ENCODE assay signal across 14 mouse cellular contexts in genomic region chr15:97890017-97890416, GRCm38 (mm10). TPM values are rescaled to one million over a fixed set of nuclear protein-coding genes. Genes with fewer than 3 reads are reported as not detected.
DNase-seq lines count a peak whose midpoint lies in the region; ATAC-seq and TF ChIP-seq lines count a peak whose summit lies in the region.
"Had no signal": no experiment of that assay in that cellular context is flagged by ENCODE, and none has a peak within 500 bp of the region (broad histone marks: within the 10 kb centered on the region; RNA-seq: fewer than 3 reads in every experiment).

No protein-coding gene starts in this region.

- no peak overlapping the region for H3K4me2 ChIP-seq in intestine, postnatal 0 days (replicated peaks; ENCODE audit: low read depth)
- no peak overlapping the region for H3K4me2 ChIP-seq in intestine, embryonic 15.5 days (replicated peaks)
- H3K4me2 ChIP-seq: embryonic facial prominence, embryonic 13.5 days; neural tube, embryonic 13.5 days had no signal

- no peaks in the 10 kb centered on the region for H3K27me3 ChIP-seq in intestine, postnatal 0 days (replicated peaks; ENCODE audit: control insufficient read depth, insufficient read depth, low read length)
- no peaks in the 10 kb centered on the region for H3K27me3 ChIP-seq in intestine, embryonic 15.5 days (replicated peaks)
- H3K27me3 ChIP-seq: embryonic facial prominence, embryonic 13.5 days; neural tube, embryonic 13.5 days had no signal

- WGBS in intestine, postnatal 0 days = 59% methylated on average over 11 of the region's 11 CpGs
- WGBS in intestine, embryonic 15.5 days = 66% methylated on average over 11 of the region's 11 CpGs

- no peak overlapping the region for H3K4me3 ChIP-seq in intestine, postnatal 0 days (ENCODE audit: low read depth, low read length)
- H3K4me3 ChIP-seq in intestine, embryonic 15.5 days (replicated peaks) = no peak overlapping the region
- H3K4me3 ChIP-seq: embryonic facial prominence, embryonic 13.5 days; limb, embryonic 10.5 days; neural tube, embryonic 13.5 days had no signal

- ATAC-seq in intestine, postnatal 0 days = 0 out of 2 replicates have a peak, but pooled peaks have one; percentile 17
- no peak for ATAC-seq in intestine, embryonic 15.5 days
- ATAC-seq in granulocyte monocyte progenitor cell, adult 5-6 weeks (replicated peaks; ENCODE audit: poor library complexity, severe bottlenecking) = no peak
- ATAC-seq: liver, postnatal 0 days had no signal

- no peak for TF ChIP-seq CTCF in intestine, postnatal 0 days (IDR thresholded peaks at IDR 0.05; ENCODE audit: low read depth)

- no peaks in the 10 kb centered on the region; the same call in 1 of the 2 replicates for H3K36me3 ChIP-seq in intestine, postnatal 0 days (ENCODE audit: control insufficient read depth, insufficient read depth)
- no peaks in the 10 kb centered on the region for H3K36me3 ChIP-seq in intestine, embryonic 15.5 days
- H3K36me3 ChIP-seq: embryonic facial prominence, embryonic 13.5 days; limb, embryonic 10.5 days; neural tube, embryonic 13.5 days had no signal

- H3K9ac ChIP-seq in intestine, postnatal 0 days (ENCODE audit: low read depth, low read length) = no peak overlapping the region
- H3K9ac ChIP-seq in intestine, embryonic 15.5 days = no peak overlapping the region
- H3K9ac ChIP-seq: embryonic facial prominence, embryonic 13.5 days; liver, postnatal 0 days; neural tube, embryonic 13.5 days had no signal

- no peaks in the 10 kb centered on the region for H3K9me3 ChIP-seq in intestine, postnatal 0 days (ENCODE audit: control insufficient read depth)
- H3K9me3 ChIP-seq in intestine, embryonic 15.5 days = no peaks in the 10 kb centered on the region
- H3K9me3 ChIP-seq: embryonic facial prominence, embryonic 13.5 days; limb, embryonic 10.5 days; neural tube, embryonic 13.5 days had no signal

- H3K4me1 ChIP-seq in intestine, postnatal 0 days (replicated peaks; ENCODE audit: control insufficient read depth, insufficient read depth, low read length) = no peaks in the 10 kb centered on the region
- no peaks in the 10 kb centered on the region for H3K4me1 ChIP-seq in intestine, embryonic 15.5 days (replicated peaks)
- H3K4me1 ChIP-seq: embryonic facial prominence, embryonic 13.5 days; neural tube, embryonic 13.5 days had no signal

- peak; percentile 58 for DNase-seq in adrenal gland, adult 2 months
- DNase-seq in adrenal gland, postnatal 4 days (ENCODE audit: low spot score in 2 of 2) = no peak
- peak; percentile 48 for DNase-seq in adrenal gland, postnatal 14 days
- peak; percentile 76 to 77 for DNase-seq in kidney, postnatal 36 days
- no peak for DNase-seq in spleen, postnatal 4 days (ENCODE audit: low spot score in 2 of 2)
- DNase-seq: cerebellum, adult 9-11 months; liver, postnatal 0 days; right cerebral cortex, postnatal 25 days had no signal

- H3K27ac ChIP-seq in intestine, postnatal 0 days (ENCODE audit: low read depth, low read length) = no peak overlapping the region
- no peak overlapping the region for H3K27ac ChIP-seq in intestine, embryonic 15.5 days
- H3K27ac ChIP-seq: embryonic facial prominence, embryonic 13.5 days; neural tube, embryonic 13.5 days had no signal

RNA-seq across cellular contexts. Expression of gene Vdr, which starts 20.4 kb away (rescaled TPM):
- total RNA-seq in adrenal gland, adult 2 months (2021) = 10 to 100 TPM in 1 of 2 experiments, 1 to 10 TPM in 1; 6.6 to 17.1 TPM
- 2.7 and 5.8 TPM in 2 replicates for polyA plus RNA-seq in adrenal gland, adult 2 months (2012; rRNA removed)
- 10 to 100 TPM in 1 of 2 experiments, 1 to 10 TPM in 1; 3.8 to 13.3 TPM for total RNA-seq in adrenal gland, postnatal 4 days (2021)
- polyA plus RNA-seq in intestine, postnatal 0 days (2015; fragmentation: Nextera tagmentation; extraction: Ambion mirVana) = 6.5 and 7.0 TPM in 2 replicates
- polyA plus RNA-seq in intestine, embryonic 15.5 days (2015; fragmentation: Nextera tagmentation; extraction: Ambion mirVana) = 1.5 and 2.2 TPM in 2 replicates
- total RNA-seq in adrenal gland, postnatal 14 days (2021) = 6.6 and 7.0 TPM in 2 replicates
- 12.9 and 25.6 TPM in 2 replicates for total RNA-seq in granulocyte monocyte progenitor cell, adult 5-6 weeks (2014; fragmentation: Nextera tagmentation)
- total RNA-seq in granulocyte monocyte progenitor cell, adult 5-6 weeks (2017) = 2.3 and 2.5 TPM in 2 replicates

RNA-seq across cellular contexts. Expression of gene Hdac7, which starts 45.7 kb away (rescaled TPM):
- 10 to 100 TPM; 52.5 to 65.1 TPM for total RNA-seq in adrenal gland, adult 2 months (2021)
- 256 and 263 TPM in 2 replicates for polyA plus RNA-seq in adrenal gland, adult 2 months (2012; rRNA removed)
- total RNA-seq in adrenal gland, postnatal 4 days (2021) = 100 to 1,000 TPM; 116 to 120 TPM
- polyA plus RNA-seq in intestine, postnatal 0 days (2015; fragmentation: Nextera tagmentation; extraction: Ambion mirVana) = 7.8 and 9.2 TPM in 2 replicates
- polyA plus RNA-seq in intestine, embryonic 15.5 days (2015; fragmentation: Nextera tagmentation; extraction: Ambion mirVana) = 18.0 and 20.6 TPM in 2 replicates
- total RNA-seq in adrenal gland, postnatal 14 days (2021) = 60.1 and 75.8 TPM in 2 replicates
- total RNA-seq in granulocyte monocyte progenitor cell, adult 5-6 weeks (2014; fragmentation: Nextera tagmentation) = 33.3 and 52.1 TPM in 2 replicates
- total RNA-seq in granulocyte monocyte progenitor cell, adult 5-6 weeks (2017) = 3.5 and 6.1 TPM in 2 replicates

Comparison
In these comparisons a context has a peak if more than half of its experiments do, and no peak if none do; other contexts are left out.
1. DNase-seq: peak in adrenal gland, adult 2 months (single experiment), adrenal gland, postnatal 14 days (single experiment) and kidney, postnatal 36 days (2 of 2); none in adrenal gland, postnatal 4 days (0 of 2) and spleen, postnatal 4 days (0 of 2).